Mouse (Mus musculus) lung, postnatal 0 days (tissue): ENCODE measurements at regions not wholly inside any gene's neighbourhood (a gene's known extent, or its start where the extent isn't known, plus 50 kb on each side); places are given as distances from the start of the nearest gene placed in this dataset.

Experiments
- CTCF ChIP-seq: IDR thresholded peaks from 2 replicates; pipeline ENCODE4 v1.5.1; 2016; ENCODE audit warnings: antibody characterized with exemption, mild to moderate bottlenecking
- EP300 ChIP-seq: IDR thresholded peaks from 2 replicates; pipeline ENCODE4 v1.6.1; 2016; ENCODE audit warnings: antibody characterized with exemption, mild to moderate bottlenecking, control low read depth

- no peak for TF ChIP-seq CTCF
- TF ChIP-seq EP300 = no peak
Observed at GRCm38 (mm10) chr12:109694801-109695430, 94.8 kb upstream of the Rtl1 start.
